Mouse (Mus musculus) neural tube, embryonic 12.5 days (tissue): ENCODE measurements at regions not wholly inside any gene's neighbourhood (a gene's known extent, or its start where the extent isn't known, plus 50 kb on each side); places are given as distances from the start of the nearest gene placed in this dataset.
"Not testable (repeated sequence)": the region's sequence is repeated elsewhere in the genome, so short reads cannot be mapped to it uniquely, and the experiment has no call there.

Experiments
- ATAC-seq: fragments of 200-750 bp; cut with Nextera tagmentation; 2 replicates; pipeline ENCODE4 v1.8.0; 2017; ENCODE audit warnings: low read depth, mild to moderate bottlenecking, moderate TSS enrichment, moderate library complexity; ENCODE audit not compliant: low FRiP score
- H3K27ac ChIP-seq: fragments of 300-500 bp; sonication (generic); 2 replicates; pipeline ENCODE4 v1.5.1; 2016
- H3K27me3 ChIP-seq: fragments of 300-500 bp; sonication (generic); replicated peaks from 2 replicates; pipeline ENCODE4 v1.6.1; 2016; ENCODE audit warnings: mild to moderate bottlenecking
- H3K36me3 ChIP-seq: fragments of 300-500 bp; sonication (generic); 2 replicates; pipeline ENCODE4 v1.6.1; 2016; ENCODE audit warnings: mild to moderate bottlenecking
- H3K4me1 ChIP-seq: fragments of 300-500 bp; sonication (generic); 2 replicates; pipeline ENCODE4 v1.6.1; 2016
- H3K4me2 ChIP-seq: fragments of 300-500 bp; sonication (generic); replicated peaks from 2 replicates; pipeline ENCODE4 v1.6.1; 2016; ENCODE audit warnings: mild to moderate bottlenecking
- H3K4me3 ChIP-seq: fragments of 300-500 bp; sonication (generic); 2 replicates; pipeline ENCODE4 v1.5.1; 2016
- H3K9ac ChIP-seq: fragments of 300-500 bp; sonication (generic); 2 replicates; pipeline ENCODE4 v1.6.1; 2016; ENCODE audit warnings: mild to moderate bottlenecking
- H3K9me3 ChIP-seq: fragments of 300-500 bp; sonication (generic); 2 replicates; pipeline ENCODE4 v1.6.1; 2016; ENCODE audit warnings: mild to moderate bottlenecking
- WGBS: fragments of 180-500 bp; shearing (Covaris S2); methylation state at CpG from one replicate; pipeline ENCODE4 v1.1.7; 2016; 5-methylcytosine and 5-hydroxymethylcytosine counted together

- no peak overlapping the region for H3K9ac ChIP-seq
- no peak overlapping the region for H3K4me2 ChIP-seq
- 84% methylated on average over 5 of the region's 5 CpGs for WGBS
- H3K36me3 ChIP-seq: no peaks in the 10 kb centered on the region
- H3K4me1 ChIP-seq: no peaks in the 10 kb centered on the region
- no peaks in the 10 kb centered on the region for H3K27me3 ChIP-seq
- H3K27ac ChIP-seq: no peak overlapping the region
- no peaks in the 10 kb centered on the region for H3K9me3 ChIP-seq
- ATAC-seq: no peak
- no peak overlapping the region for H3K4me3 ChIP-seq
Observed at GRCm38 (mm10) chr2:92664939-92665338, 65.4 kb downstream of the Chst1 start.

- no peak for ATAC-seq
- WGBS: 77% methylated on average over 1 of the region's 1 CpGs
- H3K4me2 ChIP-seq: no peak overlapping the region
Observed at GRCm38 (mm10) chr2:92667192-92667591, 67.7 kb downstream of the Chst1 start.

DNA sequence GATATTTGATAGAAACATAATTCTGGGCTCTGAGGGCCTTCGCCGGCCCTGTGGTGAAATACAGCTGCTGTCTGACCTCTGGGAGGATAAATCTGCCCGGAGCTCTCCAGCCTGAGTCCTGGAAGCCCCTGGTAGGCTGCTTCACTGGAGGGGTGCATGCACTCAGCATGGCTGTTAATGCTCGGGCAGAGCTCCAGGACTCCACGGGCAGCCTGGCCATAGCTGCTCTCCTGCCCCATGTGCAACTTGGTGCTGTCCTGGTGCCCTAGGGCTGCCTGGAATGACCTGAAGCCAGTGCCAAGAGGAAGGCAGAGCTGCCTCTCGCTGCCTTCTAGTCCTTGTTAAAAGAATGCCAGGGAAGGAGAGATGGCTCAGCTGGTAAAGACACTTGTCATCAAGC lies 68.2 kb downstream of the Chst1 start:
- 49% methylated on average over 6 of the region's 6 CpGs for WGBS

More at GRCm38 (mm10) chr2:92667192-92667591, 67.7 kb downstream of the Chst1 start:
- Histone ChIP-seq H3K27ac (no peak overlapping the region), H3K9me3 (no peaks in the 10 kb centered on the region), H3K4me3 (no peak overlapping the region), H3K9ac (no peak overlapping the region), H3K27me3 (no peaks in the 10 kb centered on the region), H3K36me3 (no peaks in the 10 kb centered on the region), H3K4me1 (no peaks in the 10 kb centered on the region)

GRCm38 (mm10) chr2:92669431-92670081 lies 70.0 kb downstream of the Chst1 start:
- 32% methylated on average over 10 of the region's 10 CpGs for WGBS

More for the DNA sequence above, 68.2 kb downstream of the Chst1 start:
- Histone ChIP-seq H3K4me2 (no peak overlapping the region), H3K27ac (no peak overlapping the region), H3K4me3 (no peak overlapping the region), H3K9me3 (no peaks in the 10 kb centered on the region), H3K36me3 (no peaks in the 10 kb centered on the region), H3K9ac (no peak overlapping the region), H3K27me3 (no peaks in the 10 kb centered on the region), H3K4me1 (no peaks in the 10 kb centered on the region)
- ATAC-seq: no peak

GRCm38 (mm10) chr2:92671586-92671985 lies 72.1 kb downstream of the Chst1 start:
- H3K4me1 ChIP-seq: peaks cover 2% of the 10 kb centered on the region; the same call in 1 of the 2 replicates
- H3K27me3 ChIP-seq: no peaks in the 10 kb centered on the region
- no peaks in the 10 kb centered on the region for H3K36me3 ChIP-seq
- no peaks in the 10 kb centered on the region for H3K9me3 ChIP-seq
- H3K4me3 ChIP-seq: no peak overlapping the region
- WGBS: 41% methylated on average over 5 of the region's 5 CpGs
- ATAC-seq: no peak
- no peak overlapping the region for H3K4me2 ChIP-seq
- no peak overlapping the region for H3K27ac ChIP-seq
- no peak overlapping the region for H3K9ac ChIP-seq

More at GRCm38 (mm10) chr2:92669431-92670081, 70.0 kb downstream of the Chst1 start:
- H3K4me1 ChIP-seq, H3K27me3 ChIP-seq, H3K9ac ChIP-seq, H3K4me2 ChIP-seq, H3K9me3 ChIP-seq, H3K36me3 ChIP-seq, H3K4me3 ChIP-seq, ATAC-seq, H3K27ac ChIP-seq: not testable (repeated sequence)

GRCm38 (mm10) chr2:92672106-92672505 lies 72.6 kb downstream of the Chst1 start:
- ATAC-seq: no peak

GRCm38 (mm10) chr2:92673064-92673813 lies 73.7 kb downstream of the Chst1 start:
- H3K9ac ChIP-seq: no peak overlapping the region
- ATAC-seq: no peak
- WGBS: 89% methylated on average over 9 of the region's 9 CpGs
- no peaks in the 10 kb centered on the region for H3K9me3 ChIP-seq
- no peak overlapping the region for H3K4me3 ChIP-seq
- H3K27ac ChIP-seq: no peak overlapping the region
- H3K36me3 ChIP-seq: no peaks in the 10 kb centered on the region
- H3K27me3 ChIP-seq: no peaks in the 10 kb centered on the region
- peaks cover 9% of the 10 kb centered on the region; the same call in 1 of the 2 replicates for H3K4me1 ChIP-seq
- H3K4me2 ChIP-seq: no peak overlapping the region

More at GRCm38 (mm10) chr2:92672106-92672505, 72.6 kb downstream of the Chst1 start:
- H3K27me3 ChIP-seq: no peaks in the 10 kb centered on the region
- no peak overlapping the region for H3K27ac ChIP-seq
- H3K9me3 ChIP-seq: no peaks in the 10 kb centered on the region
- no peaks in the 10 kb centered on the region for H3K36me3 ChIP-seq
- H3K4me1 ChIP-seq: peaks cover 7% of the 10 kb centered on the region; the same call in 1 of the 2 replicates
- no peak overlapping the region for H3K9ac ChIP-seq
- no peak overlapping the region for H3K4me3 ChIP-seq
- WGBS: 79% methylated on average over 4 of the region's 4 CpGs
- no peak overlapping the region for H3K4me2 ChIP-seq

- no peaks in the 10 kb centered on the region for H3K27me3 ChIP-seq
- no peaks in the 10 kb centered on the region for H3K36me3 ChIP-seq
- H3K4me1 ChIP-seq: peaks cover 9% of the 10 kb centered on the region; the same call in 1 of the 2 replicates
- WGBS: 8% methylated on average over 4 of the region's 4 CpGs
- H3K9me3 ChIP-seq: no peaks in the 10 kb centered on the region
- no peak overlapping the region for H3K27ac ChIP-seq
- ATAC-seq: no peak
- H3K4me3 ChIP-seq: no peak overlapping the region
- no peak overlapping the region for H3K9ac ChIP-seq
- H3K4me2 ChIP-seq: no peak overlapping the region
Observed at GRCm38 (mm10) chr2:92673931-92674330, 74.4 kb downstream of the Chst1 start.

GRCm38 (mm10) chr2:92675247-92675646 lies 75.7 kb downstream of the Chst1 start:
- no peak for ATAC-seq
- H3K27ac ChIP-seq: no peak overlapping the region
- no peak overlapping the region for H3K4me2 ChIP-seq
- H3K9ac ChIP-seq: no peak overlapping the region
- H3K4me3 ChIP-seq: no peak overlapping the region
- no peaks in the 10 kb centered on the region for H3K27me3 ChIP-seq
- no peaks in the 10 kb centered on the region for H3K36me3 ChIP-seq
- no peaks in the 10 kb centered on the region for H3K9me3 ChIP-seq
- peaks cover 9% of the 10 kb centered on the region; the same call in 1 of the 2 replicates for H3K4me1 ChIP-seq
- 58% methylated on average over 9 of the region's 9 CpGs for WGBS

DNA sequence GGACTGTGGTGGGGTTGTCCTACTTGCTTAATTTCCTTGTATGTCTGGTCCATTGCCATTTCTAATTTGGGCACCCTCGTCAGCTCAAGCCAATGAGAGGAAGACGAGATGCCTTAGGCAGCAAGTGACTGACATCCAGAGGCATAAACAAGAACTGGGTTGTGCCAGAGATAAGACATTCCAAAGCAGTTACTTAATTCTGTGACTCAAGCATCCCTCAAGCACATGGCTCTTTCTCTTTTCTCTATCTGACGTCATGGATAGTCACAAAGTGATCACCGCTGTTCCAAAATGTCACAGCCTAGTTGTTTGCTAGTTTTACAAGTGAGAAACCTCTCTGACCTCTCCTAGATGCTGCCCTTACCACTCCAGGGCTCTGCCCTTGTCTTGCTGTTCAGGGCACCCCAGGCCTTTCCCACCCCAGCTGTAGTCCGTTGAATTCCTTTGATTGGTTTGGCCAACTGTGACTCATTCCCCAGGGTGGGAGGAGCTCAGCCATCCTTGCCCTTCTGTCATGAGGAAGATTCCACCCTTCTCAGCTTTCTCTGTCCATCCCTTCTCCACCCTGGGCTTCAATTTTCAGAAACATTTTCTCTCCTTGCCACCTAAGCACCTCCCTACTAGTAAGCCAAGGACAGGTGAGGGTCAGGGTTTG lies 78.9 kb downstream of the Chst1 start:
- no peak overlapping the region for H3K4me2 ChIP-seq
- no peaks in the 10 kb centered on the region for H3K9me3 ChIP-seq
- no peak overlapping the region for H3K4me3 ChIP-seq
- H3K27me3 ChIP-seq: no peaks in the 10 kb centered on the region
- H3K36me3 ChIP-seq: no peaks in the 10 kb centered on the region
- no peak for ATAC-seq
- H3K27ac ChIP-seq: no peak overlapping the region
- 77% methylated on average over 5 of the region's 5 CpGs for WGBS
- H3K9ac ChIP-seq: no peak overlapping the region
- peaks cover 9% of the 10 kb centered on the region; the same call in 1 of the 2 replicates for H3K4me1 ChIP-seq

DNA sequence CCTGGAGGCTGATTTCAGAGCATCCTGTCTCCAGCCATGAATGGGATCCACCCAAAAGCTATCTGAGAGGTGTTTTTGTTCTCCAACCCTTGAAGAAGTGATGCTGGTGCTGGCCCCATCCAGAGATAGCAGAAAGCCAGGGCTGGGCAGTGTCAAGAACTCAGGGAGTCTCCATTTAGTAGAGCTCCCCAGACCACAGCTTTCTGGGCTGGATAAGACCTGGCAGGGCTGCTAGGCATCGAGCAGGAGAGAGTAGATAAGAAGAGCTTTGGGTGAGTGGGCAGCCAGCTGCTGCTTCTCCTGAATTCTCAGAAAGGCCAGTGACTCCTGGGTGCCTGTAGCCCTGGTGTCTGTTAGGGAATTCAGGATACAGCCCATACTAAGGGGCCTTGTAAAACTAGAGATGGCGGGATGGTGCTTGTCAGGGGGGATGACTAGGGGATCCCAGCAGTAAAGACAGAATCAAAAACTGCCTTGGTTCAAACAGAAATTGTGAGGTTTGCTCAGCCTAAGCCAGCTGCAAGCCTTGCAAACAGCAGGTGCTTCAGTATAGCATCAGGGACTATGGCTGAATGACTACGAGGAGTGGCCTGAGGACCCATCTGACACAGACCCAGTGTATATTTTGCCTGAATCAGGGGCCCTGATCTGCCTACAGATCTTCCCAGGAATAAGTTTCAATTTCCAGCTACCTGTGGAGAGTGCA lies 79.6 kb downstream of the Chst1 start:
- no peak overlapping the region for H3K9ac ChIP-seq
- H3K9me3 ChIP-seq: no peaks in the 10 kb centered on the region
- 82% methylated on average over 3 of the region's 3 CpGs for WGBS
- no peak overlapping the region for H3K4me3 ChIP-seq
- H3K27ac ChIP-seq: no peak overlapping the region
- H3K36me3 ChIP-seq: no peaks in the 10 kb centered on the region
- ATAC-seq: no peak
- peaks cover 9% of the 10 kb centered on the region; the same call in 1 of the 2 replicates for H3K4me1 ChIP-seq
- no peak overlapping the region for H3K4me2 ChIP-seq
- H3K27me3 ChIP-seq: no peaks in the 10 kb centered on the region

DNA sequence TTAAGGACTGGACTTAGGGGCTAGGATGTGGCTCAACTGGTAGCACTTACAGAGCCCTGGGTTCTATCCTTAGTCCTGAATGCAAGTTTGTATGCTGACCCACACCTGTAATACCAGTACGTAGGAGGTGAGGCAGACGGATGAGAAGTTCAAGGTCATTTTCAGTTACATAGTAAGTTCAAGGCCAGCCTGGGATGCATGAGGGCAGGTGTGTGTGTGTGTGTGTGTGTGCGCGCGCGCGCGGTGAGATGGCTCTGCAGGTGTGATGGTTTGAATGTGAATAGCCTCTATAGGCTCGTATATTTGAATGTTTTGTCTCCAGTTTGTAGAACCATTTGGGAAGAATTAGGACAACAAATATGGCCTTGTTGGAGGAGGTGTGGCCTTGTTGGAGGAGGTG lies 82.7 kb downstream of the Chst1 start:
- Histone ChIP-seq H3K36me3 (no peaks in the 10 kb centered on the region), H3K4me1 (no peaks in the 10 kb centered on the region), H3K9me3 (no peaks in the 10 kb centered on the region), H3K27ac (no peak overlapping the region), H3K4me3 (no peak overlapping the region), H3K27me3 (no peaks in the 10 kb centered on the region), H3K9ac (no peak overlapping the region), H3K4me2 (no peak overlapping the region)
- no peak for ATAC-seq
- whole genome bisulfite sequencing: 96% methylated on average over 9 of the region's 9 CpGs
